Mouse (Mus musculus) heart, embryonic 10.5 days (tissue): ENCODE results near the gene Nrsn2. TPM values are rescaled to one million over a fixed set of nuclear protein-coding genes. Genes with fewer than 3 reads are reported as not detected.
A peak's percentile ranks its signal among the peaks of the same experiment; 100 is the strongest.

Experiments
- DNase-seq: peaks from one replicate; pipeline ENCODE4 v3.0.0-alpha.2; 2017; ENCODE audit warnings: low spot score
- H3K27ac ChIP-seq: fragments of 300-500 bp; sonication (generic); 2 replicates; pipeline ENCODE4 v1.5.1; 2016; ENCODE audit warnings: mild to moderate bottlenecking
- H3K27me3 ChIP-seq: fragments of 300-500 bp; sonication (generic); 2 replicates; pipeline ENCODE4 v1.6.1; 2016; ENCODE audit warnings: mild to moderate bottlenecking; ENCODE audit not compliant: poor library complexity, insufficient read depth, severe bottlenecking
- H3K36me3 ChIP-seq: fragments of 300-500 bp; sonication (generic); 2 replicates; pipeline ENCODE4 v1.6.1; 2016; ENCODE audit warnings: mild to moderate bottlenecking, moderate library complexity
- H3K4me1 ChIP-seq: fragments of 300-500 bp; sonication (generic); 2 replicates; pipeline ENCODE4 v1.6.1; 2016; ENCODE audit warnings: mild to moderate bottlenecking
- H3K4me3 ChIP-seq: fragments of 300-500 bp; sonication (generic); 2 replicates; pipeline ENCODE4 v1.5.1; 2016; ENCODE audit warnings: mild to moderate bottlenecking, moderate library complexity
- H3K9me3 ChIP-seq: fragments of 300-500 bp; sonication (generic); 2 replicates; pipeline ENCODE4 v1.6.1; 2016; ENCODE audit warnings: mild to moderate bottlenecking, moderate library complexity
- WGBS: fragments of 180-500 bp; shearing (Covaris S2); methylation state at CpG from one replicate; pipeline ENCODE4 v1.1.7; 2016; 5-methylcytosine and 5-hydroxymethylcytosine counted together
- polyA plus RNA-seq: library from polyadenylated mRNA; unstranded; fragments of >200 nt; fragmentation: Nextera tagmentation; extraction: Ambion mirVana; gene quantifications from 2 replicates; pipeline ENCODE4 v1.2.1, GENCODE M21; 2016

Gene Nrsn2
- polyA plus RNA-seq, 1 experiment from 2014 or later, result 3.1 TPM

DNA sequence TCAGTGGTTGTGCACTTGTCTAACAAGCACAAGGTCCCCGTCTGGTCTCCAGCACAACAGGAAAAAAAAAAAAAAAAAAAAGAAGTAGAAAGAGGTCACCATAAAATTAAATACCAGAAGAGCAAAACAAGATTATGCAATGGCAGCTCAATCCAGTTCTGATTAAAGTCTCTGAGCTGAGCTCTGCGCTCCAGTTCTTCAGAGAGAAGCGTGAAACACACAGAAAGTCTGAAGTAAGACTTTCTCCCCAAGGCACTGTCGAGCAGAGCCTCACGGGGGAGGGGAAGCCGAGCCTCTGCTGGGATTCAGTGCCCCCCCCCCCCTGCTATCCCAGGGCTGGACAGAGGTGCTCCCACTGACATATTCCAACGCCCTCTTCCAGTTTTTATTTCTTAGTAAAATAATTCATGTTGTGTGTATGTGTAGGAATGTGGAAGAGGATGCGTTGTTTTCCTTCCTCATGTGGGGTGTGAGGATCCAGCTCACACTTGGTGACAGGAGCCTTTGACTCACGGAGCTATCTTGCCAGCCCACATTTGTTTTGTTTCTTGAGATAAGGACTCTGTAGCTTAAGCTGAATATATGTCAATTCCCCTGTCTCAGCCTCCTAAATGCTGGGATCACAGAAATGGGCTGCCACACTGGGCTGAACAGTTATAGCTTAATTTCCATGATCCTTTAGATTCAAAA lies 29.5 kb downstream of the Nrsn2 start:
- Histone ChIP-seq H3K27ac (peak overlapping the region; percentile 69; the same call in 1 of the 2 replicates), H3K4me1 (peaks cover 32% of the 10 kb centered on the region)
- no peak for DNase-seq

DNA sequence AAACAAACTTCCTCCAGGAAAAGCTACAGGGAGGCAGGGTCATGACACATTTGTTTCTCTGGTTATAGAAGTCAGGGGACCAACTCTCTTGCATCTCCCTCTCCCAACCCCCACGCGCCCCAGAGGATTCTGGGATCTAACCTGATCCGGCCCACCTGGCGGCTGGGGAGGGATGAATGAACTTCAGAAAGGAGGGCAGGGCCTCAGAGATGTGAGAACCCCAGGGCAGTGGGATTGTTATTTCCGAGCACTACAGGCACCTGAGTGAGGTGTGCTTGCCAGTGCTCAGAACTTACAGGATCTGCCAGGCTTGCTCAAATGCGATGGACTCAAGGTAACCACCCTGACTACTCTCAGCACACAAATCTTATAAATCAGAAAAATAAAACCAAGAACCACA lies 31.0 kb downstream of the Nrsn2 start:
- WGBS, result 61% methylated on average over 6 of the region's 6 CpGs
- Histone ChIP-seq H3K27ac (0 out of 2 replicates have a peak overlapping the region, but pooled peaks have one; percentile 30), H3K36me3 (no peaks in the 10 kb centered on the region), H3K9me3 (no peaks in the 10 kb centered on the region), H3K4me3 (no peak overlapping the region), H3K4me1 (peaks cover 32% of the 10 kb centered on the region), H3K27me3 (peaks cover 15% of the 10 kb centered on the region)
- DNase-seq, result no peak

More for the DNA sequence above, 29.5 kb downstream of the Nrsn2 start:
- Histone ChIP-seq H3K9me3 (no peaks in the 10 kb centered on the region), H3K36me3 (no peaks in the 10 kb centered on the region), H3K27me3 (peaks cover 12% of the 10 kb centered on the region), H3K4me3 (0 out of 2 replicates have a peak overlapping the region, but pooled peaks have one; percentile 7)
- 12% methylated on average over 9 of the region's 9 CpGs for WGBS

- WGBS, result 51% methylated on average over 5 of the region's 5 CpGs
- no peak overlapping the region for H3K27ac ChIP-seq
- DNase-seq, result no peak
Measured at GRCm38 (mm10) chr2:152344909-152345308, 31.5 kb downstream of the Nrsn2 start.

GRCm38 (mm10) chr2:152344361-152344760 lies 32.1 kb downstream of the Nrsn2 start:
- DNase-seq, result no peak
- Histone ChIP-seq H3K27me3 (peaks cover 15% of the 10 kb centered on the region), H3K9me3 (no peaks in the 10 kb centered on the region), H3K4me1 (peaks cover 32% of the 10 kb centered on the region), H3K36me3 (no peaks in the 10 kb centered on the region), H3K27ac (peak overlapping the region; percentile 84), H3K4me3 (peak overlapping the region; percentile 73)
- WGBS, result 9% methylated on average over 10 of the region's 10 CpGs

More at GRCm38 (mm10) chr2:152344909-152345308, 31.5 kb downstream of the Nrsn2 start:
- Histone ChIP-seq H3K27me3 (peaks cover 15% of the 10 kb centered on the region), H3K36me3 (no peaks in the 10 kb centered on the region), H3K4me3 (0 out of 2 replicates have a peak overlapping the region, but pooled peaks have one; percentile 73), H3K9me3 (no peaks in the 10 kb centered on the region), H3K4me1 (peaks cover 32% of the 10 kb centered on the region)

- Histone ChIP-seq H3K27ac (peak within 1 kb of the TSS; percentile 84), H3K9me3 (no peaks in the 10 kb centered on the region), H3K4me1 (peaks cover 27% of the 10 kb centered on the region), H3K4me3 (peak within 1 kb of the TSS; percentile 73), H3K36me3 (no peaks in the 10 kb centered on the region), H3K27me3 (peaks cover 17% of the 10 kb centered on the region)
- WGBS, result under 1% methylated on average over 50 of the region's 52 CpGs
- peak; percentile 96 for DNase-seq
Measured at GRCm38 (mm10) chr2:152343329-152344213, 32.9 kb downstream of the Nrsn2 start, which contains the start of gene Trib3. TSS of gene Trib3 (minus strand) at chr2:152344032.

DNA sequence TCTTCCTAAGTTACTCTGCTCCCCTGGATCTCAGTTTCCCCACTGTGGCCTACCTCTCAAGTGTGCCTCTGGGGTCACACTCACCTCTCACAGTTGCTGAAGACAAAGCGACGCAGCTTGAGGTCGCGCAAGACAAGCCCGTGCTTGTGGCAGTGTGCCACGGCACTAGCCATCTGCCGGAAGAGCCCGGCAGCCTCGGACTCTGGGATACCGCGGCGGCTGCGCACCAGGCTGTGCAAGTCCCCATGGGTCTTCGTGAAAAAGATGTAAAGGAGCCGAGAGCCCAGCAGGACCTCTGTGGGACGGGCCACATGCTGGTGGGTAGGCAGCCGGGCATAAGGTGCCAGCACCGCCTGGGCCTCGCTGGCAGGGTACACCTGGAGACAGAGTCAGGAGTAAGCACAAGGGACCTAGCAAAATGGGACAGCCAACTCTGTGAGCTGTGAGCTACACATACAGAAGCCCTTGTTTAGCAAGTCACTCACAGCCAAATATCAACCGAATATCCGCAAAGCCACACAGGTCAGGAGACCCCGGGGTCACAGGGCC lies 36.7 kb downstream of the Nrsn2 start:
- Histone ChIP-seq H3K4me3 (no peak overlapping the region), H3K36me3 (no peaks in the 10 kb centered on the region), H3K4me1 (peaks cover 22% of the 10 kb centered on the region), H3K27me3 (peaks cover 16% of the 10 kb centered on the region), H3K27ac (no peak overlapping the region), H3K9me3 (no peaks in the 10 kb centered on the region)
- 84% methylated on average over 22 of the region's 22 CpGs for WGBS
- DNase-seq, result no peak

- Histone ChIP-seq H3K9me3 (no peaks in the 10 kb centered on the region), H3K36me3 (no peaks in the 10 kb centered on the region), H3K27ac (no peak overlapping the region), H3K27me3 (peaks cover 16% of the 10 kb centered on the region), H3K4me3 (no peak overlapping the region), H3K4me1 (peaks cover 19% of the 10 kb centered on the region)
- DNase-seq, result no peak
- WGBS, result 80% methylated on average over 13 of the region's 13 CpGs
Measured at GRCm38 (mm10) chr2:152338319-152338718, 38.1 kb downstream of the Nrsn2 start.

GRCm38 (mm10) chr2:152337591-152338212 lies 38.7 kb downstream of the Nrsn2 start:
- H3K36me3 ChIP-seq, result no peaks in the 10 kb centered on the region

DNA sequence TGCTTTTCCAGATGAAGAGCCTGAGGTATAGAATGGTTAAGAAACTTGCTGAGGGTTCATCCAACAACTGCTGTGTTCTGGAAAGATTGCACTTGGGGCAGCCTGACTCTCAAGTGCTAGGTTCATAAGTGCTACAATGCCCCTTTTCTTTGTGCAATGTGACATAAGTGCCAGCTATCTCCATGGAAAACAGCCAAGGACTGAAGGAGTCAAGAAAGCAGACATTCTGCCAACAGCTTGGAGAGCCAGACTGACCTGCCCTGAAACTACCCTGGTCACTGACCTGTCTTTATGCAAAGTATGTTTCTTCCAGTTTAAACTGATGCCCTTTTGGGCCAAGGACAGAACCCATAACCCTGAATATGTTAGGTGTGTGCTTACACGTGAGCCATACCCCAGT lies 39.6 kb downstream of the Nrsn2 start:
- peaks cover 13% of the 10 kb centered on the region for H3K4me1 ChIP-seq
- no peaks in the 10 kb centered on the region for H3K9me3 ChIP-seq
- H3K27me3 ChIP-seq, result peaks cover 9% of the 10 kb centered on the region; the same call in 1 of the 2 replicates
- no peak overlapping the region for H3K27ac ChIP-seq
- DNase-seq, result no peak
- H3K36me3 ChIP-seq, result no peaks in the 10 kb centered on the region
- no peak overlapping the region for H3K4me3 ChIP-seq
- 84% methylated on average over 1 of the region's 1 CpGs for WGBS

More at GRCm38 (mm10) chr2:152337591-152338212, 38.7 kb downstream of the Nrsn2 start:
- no peak overlapping the region for H3K27ac ChIP-seq
- no peak for DNase-seq
- H3K4me1 ChIP-seq, result peaks cover 13% of the 10 kb centered on the region
- H3K27me3 ChIP-seq, result peaks cover 13% of the 10 kb centered on the region; the same call in 1 of the 2 replicates
- no peak overlapping the region for H3K4me3 ChIP-seq
- no peaks in the 10 kb centered on the region for H3K9me3 ChIP-seq
- 88% methylated on average over 11 of the region's 11 CpGs for WGBS

GRCm38 (mm10) chr2:152335289-152335820 lies 41.1 kb downstream of the Nrsn2 start:
- Histone ChIP-seq H3K27me3 (peaks cover 7% of the 10 kb centered on the region; the same call in 1 of the 2 replicates), H3K4me1 (peaks cover 26% of the 10 kb centered on the region), H3K9me3 (no peaks in the 10 kb centered on the region), H3K4me3 (no peak overlapping the region), H3K36me3 (no peaks in the 10 kb centered on the region; the same call in 1 of the 2 replicates), H3K27ac (no peak overlapping the region)
- 37% methylated on average over 11 of the region's 11 CpGs for WGBS
- no peak for DNase-seq

DNA sequence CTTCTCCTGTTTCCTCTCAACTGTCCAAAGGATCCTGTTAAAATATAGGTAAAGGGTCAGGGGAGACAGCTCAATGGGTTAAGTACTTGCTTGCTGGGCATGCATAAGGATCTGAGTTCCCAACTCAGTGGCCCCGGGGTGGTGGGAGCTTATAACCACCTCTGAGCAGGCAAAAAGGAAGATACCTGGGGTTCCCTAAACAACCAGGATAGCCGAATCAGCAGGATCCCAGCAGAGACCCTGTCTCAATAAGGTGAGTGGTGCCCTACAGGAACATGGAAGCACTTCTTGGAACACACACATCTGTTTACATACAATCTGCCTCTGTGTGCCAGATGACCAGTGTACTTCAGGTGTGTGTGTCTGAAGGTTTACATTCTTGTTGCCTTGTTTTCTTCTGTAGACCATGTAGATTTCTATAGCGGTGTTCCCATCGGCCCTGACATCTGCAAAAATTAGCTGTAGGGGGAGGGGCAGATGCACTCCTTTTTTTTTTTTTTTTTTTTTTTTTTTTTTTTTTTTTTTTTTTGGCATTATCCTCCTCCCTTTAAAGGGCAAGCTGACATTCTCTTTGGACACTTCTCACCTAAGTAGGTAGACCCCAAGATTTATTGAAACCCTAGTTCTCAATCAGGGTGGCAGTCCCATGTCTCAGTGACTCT lies 43.0 kb downstream of the Nrsn2 start:
- DNase-seq, result no peak
- peaks cover 11% of the 10 kb centered on the region; the same call in 1 of the 2 replicates for H3K36me3 ChIP-seq
- H3K9me3 ChIP-seq, result no peaks in the 10 kb centered on the region
- H3K4me3 ChIP-seq, result no peak overlapping the region
- H3K4me1 ChIP-seq, result peaks cover 26% of the 10 kb centered on the region
- 65% methylated on average over 4 of the region's 4 CpGs for WGBS
- peaks cover 4% of the 10 kb centered on the region; the same call in 1 of the 2 replicates for H3K27me3 ChIP-seq
- no peak overlapping the region for H3K27ac ChIP-seq
